Mouse (Mus musculus) heart, postnatal 0 days (tissue): ENCODE data around the gene Hacd2.

Source experiments
- CTCF ChIP-seq: IDR thresholded peaks from 2 replicates; pipeline ENCODE4 v1.5.1; 2016; ENCODE audit warnings: antibody characterized with exemption, control low read depth, low read depth
- EP300 ChIP-seq: IDR thresholded peaks from 2 replicates; pipeline ENCODE4 v1.6.1; 2016; ENCODE audit warnings: antibody characterized with exemption, low read depth

DNA sequence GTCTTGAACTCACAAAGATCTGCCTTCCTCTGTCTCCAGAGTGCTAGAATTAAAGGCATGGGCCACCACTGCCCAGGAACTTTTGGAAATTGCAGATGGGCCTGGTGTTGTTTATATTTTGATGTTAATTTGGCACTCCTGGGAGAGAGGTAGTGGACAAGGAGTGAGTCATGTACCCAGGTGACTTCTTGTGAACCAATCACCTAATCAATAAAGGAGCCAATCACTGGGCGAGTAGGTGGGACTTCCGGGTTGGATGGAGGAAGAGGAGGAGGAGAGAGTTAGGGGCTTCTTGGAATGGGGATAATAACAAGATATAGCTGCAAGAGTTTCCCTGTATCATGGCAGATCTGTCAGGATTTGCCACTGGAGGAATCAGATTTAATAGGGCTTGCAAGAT lies 8.7 kb upstream of the Hacd2 start:
- TF ChIP-seq CTCF (no peak), EP300 (no peak)
